Mouse (Mus musculus) G1E (cell line): ENCODE data around the gene Cobl. TPM values are rescaled to one million over a fixed set of nuclear protein-coding genes. Genes with fewer than 3 reads are reported as not detected.

Experiments used
- ATAC-seq: 2 replicates; pipeline ENCODE4 v1.8.0; 2016; ENCODE audit warnings: mild to moderate bottlenecking; ENCODE audit not compliant: insufficient number of reproducible peaks, poor library complexity, low FRiP score, severe bottlenecking; ENCODE audit errors: extremely low read depth
- DNase-seq: peaks from one replicate; pipeline ENCODE4 v3.0.0; 2012; ENCODE audit warnings: low spot score
- H3K27me3 ChIP-seq: 2 replicates; pipeline ENCODE4 v1.6.1; 2012; ENCODE audit warnings: mild to moderate bottlenecking, low read length, inconsistent platforms; ENCODE audit not compliant: insufficient read depth
- H3K36me3 ChIP-seq: replicated peaks from 2 replicates; pipeline ENCODE3; 2012; ENCODE audit warnings: mild to moderate bottlenecking, inconsistent platforms
- H3K4me1 ChIP-seq: 2 replicates; pipeline ENCODE4 v1.6.1; 2012; ENCODE audit warnings: low read depth, low read length, inconsistent platforms, mixed read lengths; ENCODE audit not compliant: insufficient read depth
- H3K4me3 ChIP-seq: 2 replicates; pipeline ENCODE4 v1.5.1; 2012; ENCODE audit warnings: low read depth, mild to moderate bottlenecking, inconsistent platforms, low read length, moderate library complexity, mixed read lengths
- H3K9me3 ChIP-seq: replicated peaks from 2 replicates; pipeline ENCODE4 v1.6.1; 2012; ENCODE audit warnings: inconsistent platforms
- CTCF ChIP-seq: IDR thresholded peaks from 2 replicates; pipeline ENCODE4 v1.5.1; 2012; ENCODE audit warnings: low read depth, low read length, inconsistent platforms, mixed read lengths
- GATA1 ChIP-seq: IDR thresholded peaks from 2 replicates; pipeline ENCODE4 v1.6.1; 2012; ENCODE audit warnings: borderline replicate concordance, low read length, inconsistent platforms, mixed read lengths
- GATA2 ChIP-seq: IDR thresholded peaks from 2 replicates; pipeline ENCODE4 v1.6.1; 2012; ENCODE audit warnings: low read depth, low read length, inconsistent platforms, borderline replicate concordance
- POLR2AphosphoS5 ChIP-seq: IDR thresholded peaks from 2 replicates; pipeline ENCODE4 v1.6.1; 2012; ENCODE audit warnings: low read depth, low read length, inconsistent platforms; ENCODE audit not compliant: insufficient replicate concordance
- TAL1 ChIP-seq: conservative IDR thresholded peaks from 2 replicates; pipeline ENCODE4 v1.6.1; 2012; ENCODE audit warnings: low read depth, low read length, inconsistent platforms, mixed read lengths
- polyA plus RNA-seq: library from polyadenylated mRNA; stranded (reverse); fragments of >175 nt; gene quantifications from 2 replicates; pipeline ENCODE4 v1.2.3, GENCODE M21; 2012
- total RNA-seq, 2 experiments: library from RNA; stranded (forward) in 1 of 2; stranded (reverse) in 1 of 2; fragments of 200-1000 nt in 1 of 2; fragments of >200 nt in 1 of 2; fragmentation: Nextera tagmentation in 1 of 2; gene quantifications; 2 replicates each; pipeline ENCODE4 v1.2.3; 2014 to 2017

Gene Cobl
- total and polyA plus RNA-seq, 3 experiments: 0.22 TPM; not detected in 2

DNA sequence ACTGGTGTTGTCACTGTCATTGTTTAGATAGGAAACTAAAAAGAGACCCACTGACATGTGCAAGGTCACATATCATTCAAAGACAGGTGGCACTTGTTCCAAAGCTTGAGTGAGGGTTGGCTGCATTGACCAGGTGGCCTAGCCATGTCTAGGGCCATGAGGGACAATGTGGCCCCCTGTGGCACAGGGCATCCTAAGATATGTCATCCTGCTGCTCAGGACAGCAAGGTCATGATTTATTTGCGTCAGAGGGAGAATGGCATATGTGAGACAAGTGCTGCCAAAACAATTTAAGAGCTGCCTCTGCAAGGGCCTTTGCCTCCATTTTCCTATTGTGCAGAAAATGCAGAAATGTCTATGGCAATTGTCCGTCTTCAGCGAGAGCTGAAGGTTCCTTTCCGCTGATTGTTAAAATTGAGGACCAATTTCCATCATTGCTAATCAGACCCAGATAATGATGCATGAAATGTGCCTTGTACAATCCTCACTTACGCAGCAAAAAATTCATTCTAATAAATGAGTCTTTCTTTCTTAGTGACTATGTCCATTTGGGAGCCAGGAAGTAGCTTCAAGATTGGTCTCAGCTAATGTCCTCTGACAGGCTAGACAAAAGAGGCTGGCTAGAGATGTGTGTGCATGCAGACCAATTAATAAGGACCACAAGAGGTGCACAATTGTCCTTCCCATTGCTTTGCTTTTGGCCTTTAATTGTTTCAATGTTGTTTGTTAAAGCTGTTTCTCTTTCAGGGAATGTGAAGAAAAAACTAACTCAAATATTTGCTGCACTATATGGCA, 207.2 kb downstream of the Cobl start:
- no peak for ATAC-seq
- H3K4me3 ChIP-seq: no peak overlapping the region

DNA sequence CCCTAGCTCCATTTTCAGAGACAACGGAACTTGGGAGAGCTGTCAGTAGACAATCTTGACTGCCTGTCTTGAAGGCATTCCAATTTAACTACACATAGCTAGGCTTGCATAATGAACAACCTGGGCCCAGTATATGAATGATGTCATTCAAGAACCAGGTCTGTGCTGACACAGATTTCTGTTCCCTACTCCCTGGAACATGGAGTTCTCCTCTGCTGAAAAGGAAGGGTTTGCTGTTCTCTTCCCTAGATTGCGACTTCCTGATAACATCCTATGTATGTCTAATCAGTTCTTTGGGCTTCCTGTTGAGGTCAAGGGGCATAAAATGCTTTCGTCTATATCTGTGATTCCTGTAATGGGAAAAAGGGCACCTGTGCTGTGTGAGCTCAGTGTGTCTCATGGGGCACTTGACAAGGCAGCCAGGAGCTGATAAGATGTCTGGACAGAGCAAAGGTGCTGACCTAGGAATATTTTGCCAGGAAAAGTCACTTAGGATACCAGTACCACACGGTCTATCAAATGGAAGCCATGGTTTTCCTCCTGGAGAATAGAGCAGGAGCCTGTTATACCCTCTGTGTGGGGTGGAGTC, 219.3 kb downstream of the Cobl start:
- no peaks in the 10 kb centered on the region for H3K9me3 ChIP-seq
- H3K4me3 ChIP-seq: no peak overlapping the region
- TF ChIP-seq GATA2: no peak
- no peak for TF ChIP-seq TAL1
- no peak for TF ChIP-seq CTCF
- no peak for TF ChIP-seq POLR2AphosphoS5
- TF ChIP-seq GATA1: no peak
- no peaks in the 10 kb centered on the region for H3K36me3 ChIP-seq
- ATAC-seq: no peak
- H3K4me1 ChIP-seq: no peaks in the 10 kb centered on the region
- no peak for DNase-seq
- H3K27me3 ChIP-seq: no peaks in the 10 kb centered on the region

More for the DNA sequence above, 207.2 kb downstream of the Cobl start:
- TF ChIP-seq CTCF (no peak), GATA2 (no peak), TAL1 (no peak), GATA1 (no peak), POLR2AphosphoS5 (no peak)
- Histone ChIP-seq H3K27me3 (no peaks in the 10 kb centered on the region), H3K4me1 (no peaks in the 10 kb centered on the region), H3K9me3 (no peaks in the 10 kb centered on the region), H3K36me3 (no peaks in the 10 kb centered on the region)
- no peak for DNase-seq

- Histone ChIP-seq H3K36me3 (no peaks in the 10 kb centered on the region), H3K9me3 (no peaks in the 10 kb centered on the region), H3K4me1 (no peaks in the 10 kb centered on the region), H3K4me3 (no peak overlapping the region), H3K27me3 (0 out of 2 replicates have a peak, but pooled peaks cover 6% of the 10 kb centered on the region)
- DNase-seq (no peak), ATAC-seq (no peak)
- no peak for TF ChIP-seq POLR2AphosphoS5
- TF ChIP-seq TAL1: no peak
- TF ChIP-seq GATA2: no peak
- no peak for TF ChIP-seq CTCF
- TF ChIP-seq GATA1: no peak
Observed at GRCm38 (mm10) chr11:12236341-12236740, 228.4 kb downstream of the Cobl start.

- DNase-seq (no peak), ATAC-seq (no peak)
- Histone ChIP-seq H3K36me3 (no peaks in the 10 kb centered on the region), H3K4me1 (no peaks in the 10 kb centered on the region), H3K9me3 (no peaks in the 10 kb centered on the region), H3K4me3 (no peak overlapping the region), H3K27me3 (0 out of 2 replicates have a peak, but pooled peaks cover 6% of the 10 kb centered on the region)
- TF ChIP-seq GATA1 (no peak), GATA2 (no peak), POLR2AphosphoS5 (no peak), TAL1 (no peak), CTCF (no peak)
Observed at GRCm38 (mm10) chr11:12234876-12235275, 229.9 kb downstream of the Cobl start.

- Histone ChIP-seq H3K4me1 (no peaks in the 10 kb centered on the region), H3K36me3 (no peaks in the 10 kb centered on the region), H3K27me3 (0 out of 2 replicates have a peak, but pooled peaks cover 6% of the 10 kb centered on the region), H3K4me3 (no peak overlapping the region), H3K9me3 (no peaks in the 10 kb centered on the region)
- ATAC-seq (no peak), DNase-seq (no peak)
- TF ChIP-seq TAL1 (no peak), GATA1 (no peak), GATA2 (no peak), CTCF (no peak), POLR2AphosphoS5 (no peak)
Observed at GRCm38 (mm10) chr11:12234126-12234525, 230.6 kb downstream of the Cobl start.

GRCm38 (mm10) chr11:12232743-12233125, 232.0 kb downstream of the Cobl start:
- ATAC-seq: no peak
- Histone ChIP-seq H3K4me1 (no peaks in the 10 kb centered on the region), H3K9me3 (no peaks in the 10 kb centered on the region), H3K4me3 (no peak overlapping the region), H3K36me3 (no peaks in the 10 kb centered on the region), H3K27me3 (0 out of 2 replicates have a peak, but pooled peaks cover 6% of the 10 kb centered on the region)
- no peak for DNase-seq
- no peak for TF ChIP-seq GATA1
- TF ChIP-seq TAL1: no peak
- TF ChIP-seq CTCF: no peak
- TF ChIP-seq GATA2: no peak
- no peak for TF ChIP-seq POLR2AphosphoS5
